Mouse (Mus musculus) midbrain, embryonic 16.5 days (tissue): Measurements from ENCODE around the gene Syk. TPM values are rescaled to one million over a fixed set of nuclear protein-coding genes. Genes with fewer than 3 reads are reported as not detected.

ENCODE experiments used
- ATAC-seq: fragments of 200-750 bp; cut with Nextera tagmentation; 2 replicates; pipeline ENCODE4 v1.8.0; 2017; ENCODE audit warnings: moderate TSS enrichment
- H3K27ac ChIP-seq: fragments of 300-500 bp; sonication (generic); 2 replicates; pipeline ENCODE4 v1.5.1; 2014; ENCODE audit warnings: mild to moderate bottlenecking, low read length, mixed read lengths
- H3K27me3 ChIP-seq: fragments of 300-500 bp; sonication (generic); 2 replicates; pipeline ENCODE4 v1.6.1; 2014; ENCODE audit warnings: low read depth, low read length, mixed read lengths; ENCODE audit not compliant: control insufficient read depth, insufficient read depth
- H3K36me3 ChIP-seq: fragments of 300-500 bp; sonication (generic); 2 replicates; pipeline ENCODE4 v1.6.1; 2014; ENCODE audit warnings: mild to moderate bottlenecking, low read length, moderate library complexity, mixed read lengths; ENCODE audit not compliant: control insufficient read depth, insufficient read depth
- H3K4me1 ChIP-seq: fragments of 300-500 bp; sonication (generic); 2 replicates; pipeline ENCODE4 v1.6.1; 2014; ENCODE audit warnings: mild to moderate bottlenecking, low read length, mixed read lengths; ENCODE audit not compliant: control insufficient read depth, insufficient read depth
- H3K4me2 ChIP-seq: fragments of 300-500 bp; sonication (generic); 2 replicates; pipeline ENCODE4 v1.6.1; 2014; ENCODE audit warnings: mild to moderate bottlenecking, low read length, mixed read lengths
- H3K4me3 ChIP-seq: fragments of 300-500 bp; sonication (generic); 2 replicates; pipeline ENCODE4 v1.5.1; 2014; ENCODE audit warnings: low read depth, mild to moderate bottlenecking, low read length, moderate library complexity, mixed read lengths
- H3K9ac ChIP-seq: fragments of 300-500 bp; sonication (generic); 2 replicates; pipeline ENCODE4 v1.6.1; 2014; ENCODE audit warnings: low read depth, low read length, mixed read lengths
- H3K9me3 ChIP-seq: fragments of 300-500 bp; sonication (generic); replicated peaks from 2 replicates; pipeline ENCODE4 v1.6.1; 2014; ENCODE audit warnings: mild to moderate bottlenecking, low read length, mixed read lengths; ENCODE audit not compliant: control insufficient read depth, poor library complexity, severe bottlenecking
- WGBS: fragments of 180-500 bp; shearing (Covaris S2); extraction: QIAGEN DNeasy Blood & Tissue Kit; methylation state at CpG from one replicate; pipeline ENCODE4 v1.1.7; 2014; 5-methylcytosine and 5-hydroxymethylcytosine counted together
- polyA plus RNA-seq: library from polyadenylated mRNA; unstranded; fragments of >200 nt; fragmentation: Nextera tagmentation; extraction: Ambion mirVana; gene quantifications from 2 replicates; pipeline ENCODE4 v1.2.1, GENCODE M21; 2015

Syk gene
- polyA plus RNA-seq, 1 experiment from 2014 or later, result 1.2 TPM

DNA sequence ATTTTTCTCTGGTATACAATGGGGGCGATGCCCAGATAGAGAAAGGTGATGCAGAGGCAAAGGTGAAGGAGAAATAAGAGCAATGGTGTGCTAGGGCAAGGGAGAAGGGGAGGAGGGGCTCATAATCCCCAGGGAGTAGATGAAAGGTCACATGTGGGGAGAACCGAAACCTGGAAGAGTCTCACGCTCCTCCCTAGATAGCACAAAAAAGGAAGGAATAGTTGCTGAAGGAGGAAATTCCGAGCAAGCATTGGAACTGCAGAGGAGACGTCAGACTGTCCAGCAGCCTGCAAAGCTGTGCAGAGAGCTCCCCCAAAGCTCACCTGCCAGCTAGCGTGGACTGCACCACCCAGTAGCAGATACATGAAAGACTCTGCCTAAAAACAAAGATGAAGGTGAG lies 7.5 kb upstream of the Syk start:
- ATAC-seq, result no peak
- Histone ChIP-seq H3K9me3 (no peaks in the 10 kb centered on the region), H3K4me2 (no peak overlapping the region), H3K4me1 (no peaks in the 10 kb centered on the region), H3K27ac (no peak overlapping the region), H3K27me3 (no peaks in the 10 kb centered on the region), H3K36me3 (no peaks in the 10 kb centered on the region), H3K9ac (no peak overlapping the region), H3K4me3 (no peak overlapping the region)
- WGBS, result 87% methylated on average over 6 of the region's 6 CpGs

DNA sequence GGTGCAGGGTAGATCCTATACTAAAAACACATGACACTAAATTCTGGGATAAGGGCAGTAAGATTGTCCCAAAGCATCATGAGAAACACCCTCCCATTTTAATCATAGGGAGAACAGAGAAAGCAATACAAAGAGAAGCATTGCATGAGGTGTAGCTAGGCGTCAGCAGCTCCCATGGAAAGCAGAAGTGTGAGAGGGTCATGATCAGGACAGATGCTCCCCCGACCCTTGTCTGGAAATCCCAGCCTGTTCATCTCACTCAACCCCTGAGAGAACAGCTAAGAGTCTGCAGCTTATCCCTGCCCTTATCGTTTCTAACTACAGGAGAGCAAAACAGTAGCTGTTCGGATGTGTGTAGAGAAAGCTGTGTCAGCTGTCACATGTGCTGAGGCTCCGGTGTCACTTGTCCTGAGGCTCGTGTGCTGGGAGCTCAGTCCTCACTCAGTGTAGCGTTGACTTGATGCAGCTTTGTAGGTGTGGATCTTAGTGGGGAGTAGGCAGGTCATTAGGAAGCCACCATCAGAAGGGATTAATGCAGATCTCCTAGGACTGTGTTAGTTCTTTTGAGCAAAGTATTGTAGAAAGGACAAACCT lies 6.9 kb upstream of the Syk start:
- Histone ChIP-seq H3K27ac (no peak overlapping the region), H3K9me3 (no peaks in the 10 kb centered on the region), H3K9ac (no peak overlapping the region), H3K4me1 (no peaks in the 10 kb centered on the region), H3K27me3 (no peaks in the 10 kb centered on the region), H3K4me3 (no peak overlapping the region), H3K36me3 (no peaks in the 10 kb centered on the region), H3K4me2 (no peak overlapping the region)
- no peak for ATAC-seq
- WGBS, result 63% methylated on average over 7 of the region's 7 CpGs

DNA sequence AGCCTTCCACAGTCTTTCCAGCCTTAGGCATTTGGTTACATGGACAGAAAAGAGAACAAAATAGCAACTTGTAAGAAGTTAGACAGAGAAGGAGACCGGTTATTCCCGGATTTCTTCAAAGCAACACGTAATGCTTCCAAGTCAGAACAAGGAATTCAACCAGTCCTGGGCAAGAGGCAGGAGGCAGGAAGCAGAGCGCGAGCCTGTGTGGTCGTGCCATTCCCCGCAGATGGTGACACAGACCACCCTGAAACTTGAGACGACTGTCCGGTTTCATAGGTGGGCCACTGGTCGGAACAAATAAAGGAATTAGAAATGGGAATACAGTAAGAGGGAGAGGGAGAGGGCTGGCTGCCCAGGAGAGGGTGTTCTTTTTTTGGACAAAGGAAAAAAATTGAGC lies 6.1 kb upstream of the Syk start:
- Histone ChIP-seq H3K27ac (no peak overlapping the region), H3K9me3 (no peaks in the 10 kb centered on the region), H3K4me1 (no peaks in the 10 kb centered on the region), H3K36me3 (no peaks in the 10 kb centered on the region), H3K4me2 (no peak overlapping the region), H3K9ac (no peak overlapping the region), H3K27me3 (no peaks in the 10 kb centered on the region), H3K4me3 (no peak overlapping the region)
- ATAC-seq, result no peak
- WGBS, result 49% methylated on average over 10 of the region's 10 CpGs

DNA sequence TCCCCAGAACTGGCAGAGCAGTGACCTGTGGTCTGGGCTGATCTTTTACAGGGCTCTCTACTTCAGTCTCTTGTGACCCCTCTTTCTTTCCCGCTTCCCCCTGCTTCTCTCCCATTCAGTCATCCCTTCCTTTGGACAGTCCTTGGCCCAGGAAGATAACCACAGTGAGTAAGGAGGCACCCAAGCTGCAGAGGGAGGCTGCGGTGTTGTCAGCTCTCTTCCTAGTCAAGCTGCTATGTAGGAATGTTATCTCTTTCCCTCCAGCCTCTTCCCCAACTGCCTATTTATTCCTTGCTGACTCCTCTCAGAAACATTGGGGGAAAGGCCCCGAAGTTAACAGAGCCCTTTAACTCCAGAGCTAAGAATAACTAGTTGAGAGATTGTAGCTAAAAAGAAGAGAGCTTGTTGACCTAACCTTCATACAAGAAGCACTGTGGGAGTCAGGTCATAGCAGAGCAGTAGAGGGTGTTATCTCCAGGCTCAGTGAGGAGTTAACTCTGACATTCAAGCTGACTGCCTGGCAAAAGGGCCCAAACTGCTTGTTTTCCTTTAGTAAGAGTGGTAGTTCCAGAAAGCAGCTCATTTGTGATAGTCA lies 5.5 kb upstream of the Syk start:
- no peak for ATAC-seq
- no peak overlapping the region for H3K9ac ChIP-seq
- no peak overlapping the region for H3K4me3 ChIP-seq
- H3K4me2 ChIP-seq, result no peak overlapping the region
- no peak overlapping the region for H3K27ac ChIP-seq
- no peaks in the 10 kb centered on the region for H3K4me1 ChIP-seq
- H3K36me3 ChIP-seq, result no peaks in the 10 kb centered on the region
- peaks cover 2% of the 10 kb centered on the region; the same call in 1 of the 2 replicates for H3K27me3 ChIP-seq
- 77% methylated on average over 3 of the region's 3 CpGs for WGBS
- H3K9me3 ChIP-seq, result no peaks in the 10 kb centered on the region

DNA sequence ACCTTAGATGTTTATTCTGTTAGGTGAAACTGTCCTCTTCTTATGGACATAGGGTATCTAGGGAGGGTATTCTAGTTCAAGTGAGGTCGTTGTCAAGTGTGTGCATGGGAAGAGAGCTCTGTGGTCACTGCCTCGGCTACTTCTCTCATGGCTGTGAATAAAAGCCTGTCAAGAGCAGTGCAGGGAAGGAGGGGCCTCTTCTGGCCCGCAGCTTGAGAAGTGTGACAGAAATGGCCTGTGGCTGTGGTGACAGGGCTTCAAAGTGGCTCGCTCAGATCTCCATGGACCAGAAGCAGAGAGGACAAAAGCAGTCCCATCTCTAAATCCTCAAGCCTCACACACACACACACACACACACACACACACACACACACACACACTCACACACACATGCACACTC lies 5.0 kb upstream of the Syk start:
- Histone ChIP-seq H3K4me3 (no peak overlapping the region), H3K27me3 (peaks cover 7% of the 10 kb centered on the region), H3K4me1 (no peaks in the 10 kb centered on the region; the same call in 1 of the 2 replicates), H3K4me2 (no peak overlapping the region), H3K36me3 (no peaks in the 10 kb centered on the region), H3K9me3 (no peaks in the 10 kb centered on the region), H3K27ac (no peak overlapping the region), H3K9ac (no peak overlapping the region)
- WGBS, result 27% methylated on average over 4 of the region's 4 CpGs
- ATAC-seq, result no peak

DNA sequence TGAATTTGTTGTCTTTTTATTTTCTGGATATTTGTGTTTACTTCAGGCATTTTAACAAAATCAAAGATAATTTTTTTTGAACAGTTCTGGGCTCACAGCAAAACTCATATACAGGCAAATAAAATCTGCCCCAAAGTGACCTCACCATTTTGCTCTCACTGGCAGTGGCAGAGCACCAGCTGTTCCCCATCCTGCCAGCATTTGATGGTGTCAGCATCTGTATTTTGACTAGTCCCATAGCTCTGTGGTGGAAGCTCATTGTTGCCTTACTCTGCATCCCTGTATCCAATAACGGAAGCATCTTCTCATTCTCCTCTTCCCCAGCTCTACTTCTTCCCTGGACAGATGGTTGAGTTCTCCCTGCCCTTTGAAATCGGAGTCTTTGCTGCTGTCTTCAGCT lies 4.2 kb upstream of the Syk start:
- Histone ChIP-seq H3K4me2 (no peak overlapping the region), H3K9me3 (no peaks in the 10 kb centered on the region), H3K27ac (no peak overlapping the region), H3K9ac (no peak overlapping the region), H3K4me3 (no peak overlapping the region), H3K27me3 (peaks cover 10% of the 10 kb centered on the region), H3K4me1 (peaks cover 2% of the 10 kb centered on the region; the same call in 1 of the 2 replicates), H3K36me3 (no peaks in the 10 kb centered on the region)
- no peak for ATAC-seq
- WGBS, result 74% methylated on average over 2 of the region's 2 CpGs

DNA sequence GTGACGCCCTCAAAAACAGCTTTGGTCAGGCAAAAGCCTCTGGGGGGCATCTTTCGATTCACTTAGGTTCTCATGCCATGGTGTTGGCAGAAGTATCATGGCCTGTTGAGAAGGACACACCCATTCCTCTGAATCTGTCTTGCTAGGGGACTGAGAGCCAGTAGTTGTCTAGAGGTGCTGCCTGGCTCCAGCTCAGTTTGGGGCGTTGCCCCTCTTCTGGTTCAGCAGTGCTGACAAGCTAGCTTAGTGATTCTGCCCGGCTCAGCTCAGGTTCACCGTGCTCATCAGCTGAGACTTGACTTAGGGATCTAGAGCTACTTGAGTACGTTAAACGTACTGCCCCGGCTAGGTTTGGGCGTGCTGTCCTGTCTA lies 481 bp upstream of the Syk start:
- Histone ChIP-seq H3K27me3 (peaks cover 18% of the 10 kb centered on the region), H3K9me3 (no peaks in the 10 kb centered on the region), H3K4me3 (peak overlapping the region; percentile 61), H3K36me3 (no peaks in the 10 kb centered on the region), H3K9ac (peak overlapping the region; percentile 63; the same call in 1 of the 2 replicates), H3K4me1 (peaks cover 4% of the 10 kb centered on the region; the same call in 1 of the 2 replicates), H3K4me2 (peak overlapping the region; percentile 98), H3K27ac (no peak overlapping the region)
- 22% methylated on average over 9 of the region's 9 CpGs for WGBS
- no peak for ATAC-seq

DNA sequence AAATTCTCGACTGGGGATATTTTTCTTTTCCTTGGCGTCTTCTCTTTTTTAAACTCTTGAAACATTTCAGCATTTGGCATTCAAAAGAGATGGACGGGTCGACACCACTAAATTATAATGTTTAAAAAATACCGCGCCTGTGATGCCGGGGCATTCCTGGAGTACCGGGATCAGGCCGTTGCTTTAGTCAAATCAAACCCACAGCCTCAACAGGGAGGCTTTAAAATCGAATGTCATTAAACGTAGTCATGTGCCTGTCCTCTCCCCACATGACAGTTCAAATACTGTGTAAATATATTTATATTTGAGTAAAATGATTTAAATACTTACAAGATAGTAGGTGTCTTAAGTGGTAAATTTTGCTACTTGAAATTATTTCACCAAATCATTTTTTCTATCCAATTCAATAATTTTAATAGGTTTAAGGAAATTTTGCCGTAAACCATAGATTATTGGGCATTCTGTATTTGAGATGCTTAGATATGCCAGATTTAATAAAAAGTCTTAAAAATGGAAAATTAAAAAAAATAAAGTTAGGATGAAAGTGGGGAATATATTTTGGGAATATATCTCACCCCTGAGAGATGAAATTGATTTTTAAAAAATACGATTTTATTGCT lies 1.1 kb downstream of the Syk start:
- no peak overlapping the region for H3K4me3 ChIP-seq
- WGBS, result 24% methylated on average over 13 of the region's 13 CpGs

More for the DNA sequence above, 1.1 kb downstream of the Syk start:
- H3K27ac ChIP-seq, result no peak overlapping the region
- no peaks in the 10 kb centered on the region for H3K36me3 ChIP-seq
- H3K4me1 ChIP-seq, result peaks cover 4% of the 10 kb centered on the region; the same call in 1 of the 2 replicates
- peak overlapping the region; percentile 98; the same call in 1 of the 2 replicates for H3K4me2 ChIP-seq
- no peak overlapping the region for H3K9ac ChIP-seq
- no peaks in the 10 kb centered on the region for H3K9me3 ChIP-seq
- H3K27me3 ChIP-seq, result peaks cover 18% of the 10 kb centered on the region
- no peak for ATAC-seq
